Mouse (Mus musculus): Measurements from ENCODE around the gene Pgrmc2.

The Pgrmc2 gene

DNA sequence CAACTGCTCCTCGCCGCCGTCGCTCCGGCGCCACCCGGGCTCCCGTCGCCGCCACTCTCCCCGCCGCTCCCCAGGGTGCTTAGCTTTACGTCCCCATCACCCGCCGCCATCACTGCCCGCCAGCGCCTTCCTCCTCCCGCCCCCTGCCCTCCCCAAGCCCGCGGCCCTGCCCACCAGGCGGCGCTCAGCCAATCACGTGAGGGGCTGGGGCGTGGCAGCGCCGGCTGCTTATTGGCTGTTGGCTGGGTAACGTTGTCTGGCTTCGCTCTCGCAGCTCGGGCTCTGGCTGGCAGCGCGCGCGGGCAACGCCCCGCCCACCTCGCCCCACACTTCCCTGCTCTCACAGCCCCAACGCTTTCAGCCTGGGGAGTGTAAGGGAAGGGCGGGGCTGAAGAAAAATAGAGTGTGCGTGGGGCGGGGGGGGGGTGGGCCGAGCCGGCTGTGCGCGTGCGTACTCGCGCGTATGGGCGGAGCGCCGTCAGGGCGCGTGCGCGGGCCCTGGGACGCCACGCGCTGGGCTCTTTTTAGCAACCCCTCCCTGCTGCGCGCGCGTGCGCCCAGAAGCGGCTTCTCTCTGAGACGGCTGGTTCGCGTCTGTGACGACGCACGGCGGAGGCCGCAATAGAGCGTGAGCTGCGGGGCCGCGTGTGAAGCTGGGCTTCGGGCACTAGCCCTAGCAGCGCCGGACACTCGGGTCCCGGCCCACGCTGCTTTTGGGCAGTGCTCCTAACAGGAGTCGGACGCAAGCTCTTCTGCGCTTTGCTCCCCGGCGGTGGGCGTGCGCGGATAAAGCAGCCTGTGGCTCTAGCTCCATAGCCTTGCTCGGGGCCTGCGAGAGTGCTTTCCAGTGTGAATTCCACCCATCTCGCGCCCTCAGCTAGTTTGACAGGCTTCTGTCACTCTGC is at the start of gene Pgrmc2:
TSS of gene Pgrmc2 (minus strand) at position 162 of the 905 bp plus-strand sequence.
- under 1% methylated on average over 95 of the region's 95 CpGs for WGBS

- 25% methylated on average over 12 of the region's 12 CpGs for WGBS
Measured at GRCm38 (mm10) chr3:41124000-41124294, 41.1 kb upstream of the Pgrmc2 start.

GRCm38 (mm10) chr3:41123190-41123999 is 40.5 kb upstream of the Pgrmc2 start:
- WGBS, result 31% methylated on average over 10 of the region's 10 CpGs

DNA sequence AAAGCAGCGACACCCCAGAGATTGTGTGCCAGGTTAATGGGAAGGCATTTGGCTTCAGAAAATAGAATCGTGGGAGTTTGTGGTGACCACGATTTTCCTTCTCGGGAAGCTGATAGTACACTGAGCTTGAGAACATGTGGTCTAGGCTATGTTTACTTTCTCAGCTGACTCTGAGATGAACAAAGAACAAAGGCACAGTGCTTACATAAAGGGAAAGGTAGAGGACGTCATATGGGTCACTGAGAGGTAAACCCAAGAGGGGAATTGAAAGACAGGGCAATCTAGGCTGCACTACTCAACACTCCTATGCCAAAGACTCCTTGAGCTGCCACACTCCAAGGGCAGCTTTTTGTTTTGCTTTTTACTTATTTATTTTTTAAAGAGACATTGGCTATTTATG is 35.3 kb upstream of the Pgrmc2 start:
- 54% methylated on average over 5 of the region's 5 CpGs for whole genome bisulfite sequencing

DNA sequence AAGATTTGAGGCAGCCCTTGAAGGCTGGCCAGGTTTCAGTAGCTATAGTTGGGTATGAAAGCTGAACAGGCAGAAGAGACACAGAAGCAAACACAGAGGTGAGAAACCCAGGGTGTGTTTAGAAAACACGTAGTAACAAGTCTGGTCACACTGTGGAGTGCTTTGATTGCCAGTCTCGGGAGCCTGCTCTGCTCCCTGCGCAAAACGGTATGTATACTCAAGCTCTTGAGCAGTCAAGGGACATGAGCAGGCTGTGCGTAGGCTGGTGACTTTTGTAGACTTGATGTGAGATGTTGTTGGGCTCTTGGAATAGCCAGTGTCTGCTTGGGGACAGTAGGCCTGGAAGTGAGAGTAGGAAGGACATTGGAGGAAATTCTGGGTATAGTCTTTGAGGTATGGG is 30.3 kb upstream of the Pgrmc2 start:
- 62% methylated on average over 5 of the region's 5 CpGs for WGBS

GRCm38 (mm10) chr3:41108306-41108785 is 25.5 kb upstream of the Pgrmc2 start:
- 20% methylated on average over 6 of the region's 6 CpGs for WGBS

- 38% methylated on average over 14 of the region's 14 CpGs for WGBS
Measured at GRCm38 (mm10) chr3:41107600-41108305, 24.9 kb upstream of the Pgrmc2 start.

- 81% methylated on average over 9 of the region's 9 CpGs for WGBS
Measured at GRCm38 (mm10) chr3:41101905-41102304, 19.1 kb upstream of the Pgrmc2 start.

DNA sequence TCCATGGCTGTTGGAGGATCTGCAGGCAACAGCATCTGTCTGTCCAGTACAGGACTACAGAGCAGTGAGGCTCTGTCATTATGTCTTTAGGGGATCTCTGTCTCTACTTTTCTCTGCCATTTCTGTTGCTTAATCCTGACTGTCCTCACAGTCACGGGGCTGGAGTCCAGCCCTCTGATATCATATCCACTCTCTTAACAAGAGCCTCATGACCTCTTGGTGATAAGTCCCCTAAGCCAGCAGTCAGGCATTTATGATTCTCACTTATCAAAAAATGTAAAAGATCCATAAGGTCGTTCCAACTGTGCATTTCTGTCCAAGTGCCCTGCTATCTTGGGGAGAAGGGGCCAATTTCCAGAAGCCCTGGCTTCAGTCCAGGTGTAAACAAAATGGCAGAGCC is 17.3 kb upstream of the Pgrmc2 start:
- 80% methylated on average over 2 of the region's 2 CpGs for WGBS

GRCm38 (mm10) chr3:41099672-41100071 is 16.8 kb upstream of the Pgrmc2 start:
- 71% methylated on average over 1 of the region's 1 CpGs for WGBS

DNA sequence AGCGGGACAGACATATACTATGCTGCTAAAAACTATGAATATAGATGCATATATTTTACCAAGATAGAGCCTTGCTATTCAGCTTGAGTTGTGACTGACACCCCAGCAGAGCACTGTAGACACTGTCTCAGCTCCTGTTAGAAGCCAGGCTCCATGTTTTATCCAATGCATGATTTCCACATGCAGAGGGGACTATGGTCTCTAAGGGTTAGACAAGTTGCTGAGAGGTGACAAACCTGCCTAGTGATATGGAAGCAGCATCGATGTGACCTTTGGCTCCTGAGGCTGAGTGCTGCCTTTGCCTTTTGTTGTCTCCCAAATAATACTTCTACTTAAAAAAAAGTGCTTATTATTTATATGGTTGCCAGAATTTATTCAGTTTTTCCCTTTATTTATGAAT is 10.4 kb upstream of the Pgrmc2 start:
- 95% methylated on average over 2 of the region's 2 CpGs for WGBS

DNA sequence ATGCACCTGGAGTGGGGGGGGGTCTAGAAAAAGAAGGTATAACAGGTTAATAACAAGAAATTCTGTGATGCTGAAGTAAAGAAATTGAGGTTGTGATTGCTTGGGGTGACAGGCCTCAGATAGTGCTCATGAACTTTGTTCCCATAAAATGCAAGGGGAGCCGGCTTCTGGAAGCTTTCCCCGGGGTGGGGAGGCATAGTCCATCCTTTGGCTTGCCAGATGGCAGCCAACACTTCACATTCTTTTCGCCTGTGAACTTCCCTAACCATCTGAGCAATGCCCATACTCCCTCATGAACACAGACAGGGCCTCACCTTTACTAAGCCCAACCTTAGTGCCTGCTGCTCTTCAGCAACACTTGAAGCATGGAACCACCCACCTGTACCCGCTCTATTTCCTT is 9.5 kb upstream of the Pgrmc2 start:
- WGBS, result 87% methylated on average over 4 of the region's 4 CpGs

DNA sequence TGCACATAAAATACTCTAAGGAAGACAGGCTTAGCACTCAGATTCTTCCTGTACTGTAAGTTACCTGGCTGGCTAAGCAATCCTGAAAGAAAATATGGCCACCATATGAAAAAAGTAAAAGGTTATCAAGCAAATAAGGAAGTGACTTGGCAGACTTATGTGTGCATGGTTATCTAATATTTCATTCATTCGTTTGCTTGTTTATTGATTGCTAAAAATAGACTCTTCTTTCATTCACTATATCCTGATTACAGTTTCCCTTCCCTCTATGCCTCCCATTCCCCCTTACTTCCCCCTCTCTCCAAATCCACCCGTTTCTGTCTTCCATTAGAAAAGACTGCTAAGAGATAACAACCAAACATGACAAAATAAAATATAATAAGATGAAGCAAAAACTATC is 8.0 kb upstream of the Pgrmc2 start:
- WGBS, result 68% methylated on average over 2 of the region's 2 CpGs

- WGBS, result 80% methylated on average over 5 of the region's 5 CpGs
Measured at GRCm38 (mm10) chr3:41084421-41084820, 1.6 kb upstream of the Pgrmc2 start.

DNA sequence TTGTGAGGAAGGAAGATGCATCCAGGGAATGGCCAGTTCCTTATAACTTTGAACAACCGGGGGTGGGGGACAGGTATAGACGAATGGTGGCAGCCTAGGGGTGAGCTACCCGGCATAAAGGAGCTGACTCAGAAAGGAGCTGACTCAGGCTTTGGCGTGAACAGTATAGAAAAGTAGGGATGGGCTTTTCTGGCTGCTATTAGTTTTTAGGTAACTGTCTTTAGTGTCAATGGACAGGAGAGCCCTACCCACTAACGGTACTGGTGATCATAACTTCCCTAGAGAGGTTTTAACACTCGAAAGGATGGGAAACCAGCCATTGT is 905 bp upstream of the Pgrmc2 start:
- under 1% methylated on average over 6 of the region's 6 CpGs for WGBS

DNA sequence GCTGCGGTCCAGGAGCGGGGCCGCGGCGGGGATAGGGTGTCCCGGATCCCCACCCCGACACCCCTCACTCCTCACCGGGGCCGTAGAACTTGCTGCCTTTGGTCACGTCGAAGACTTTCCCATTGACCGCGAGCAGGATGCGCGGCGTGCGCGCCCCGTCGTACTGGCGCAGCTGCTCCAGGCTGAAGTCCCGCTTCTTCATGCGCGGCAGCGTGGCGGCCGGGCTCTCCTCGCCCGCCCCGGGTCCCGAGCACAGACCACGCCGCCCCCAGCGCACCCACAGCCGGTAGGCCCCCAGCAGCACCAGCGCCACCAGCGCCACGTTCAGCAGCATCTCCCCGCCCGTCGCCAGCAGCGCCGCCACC is 344 bp downstream of the Pgrmc2 start:
- WGBS, result under 1% methylated on average over 42 of the region's 43 CpGs

- 3% methylated on average over 23 of the region's 23 CpGs for WGBS
Measured at GRCm38 (mm10) chr3:41081474-41082301, 1.2 kb downstream of the Pgrmc2 start.

DNA sequence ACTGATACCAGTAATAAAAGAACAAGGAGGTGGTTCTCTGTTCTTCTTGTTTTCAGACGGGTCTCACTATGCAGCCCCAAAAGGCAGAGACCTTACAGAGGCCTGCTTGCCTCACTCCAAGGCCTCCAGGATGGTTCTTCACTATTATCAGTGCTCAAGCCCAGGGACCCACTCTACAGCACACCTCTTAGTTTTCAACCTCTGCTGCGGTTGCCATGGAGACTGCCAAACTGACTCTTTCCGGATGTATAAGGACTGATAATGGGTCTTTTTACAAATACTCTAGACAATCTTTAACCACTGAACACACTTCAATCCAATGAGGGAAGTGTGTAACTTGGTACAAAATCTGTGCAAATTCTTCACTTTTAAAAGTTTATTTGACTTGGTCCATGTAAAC is 2.1 kb downstream of the Pgrmc2 start:
- WGBS, result 45% methylated on average over 3 of the region's 3 CpGs

- WGBS, result 97% methylated on average over 2 of the region's 2 CpGs
Measured at GRCm38 (mm10) chr3:41078673-41079072, 4.2 kb downstream of the Pgrmc2 start.

- 79% methylated on average over 8 of the region's 8 CpGs for WGBS
Measured at GRCm38 (mm10) chr3:41075376-41075775, 7.5 kb downstream of the Pgrmc2 start.

DNA sequence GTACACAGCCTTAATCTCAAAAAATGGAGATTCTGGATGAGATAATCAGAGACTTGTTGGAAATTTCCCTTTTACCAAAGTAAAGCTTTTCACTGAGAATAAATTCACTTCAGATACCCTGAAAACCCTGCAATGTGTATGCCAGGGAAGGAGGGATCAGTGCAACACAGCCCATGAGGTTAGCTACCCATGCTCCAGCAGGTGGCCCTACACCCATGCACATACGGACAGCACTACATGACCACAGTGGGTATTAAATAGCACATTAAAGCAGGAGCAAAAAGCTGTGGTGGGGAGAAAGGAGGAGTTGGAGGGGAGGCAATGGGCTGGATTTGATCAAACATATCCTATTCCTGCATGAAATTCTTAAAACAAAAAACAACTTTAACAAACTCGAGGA is 12.3 kb downstream of the Pgrmc2 start:
- WGBS, result 75% methylated on average over 2 of the region's 2 CpGs

GRCm38 (mm10) chr3:41065320-41065719 is 17.5 kb downstream of the Pgrmc2 start:
- 98% methylated on average over 2 of the region's 2 CpGs for WGBS
